Mouse (Mus musculus) G1E (cell line): ENCODE results near the gene Gtf2f1.

Experiments
- CTCF ChIP-seq: IDR thresholded peaks from 2 replicates; pipeline ENCODE4 v1.5.1; 2012; ENCODE audit warnings: low read depth, low read length, inconsistent platforms, mixed read lengths
- GATA1 ChIP-seq: IDR thresholded peaks from 2 replicates; pipeline ENCODE4 v1.6.1; 2012; ENCODE audit warnings: borderline replicate concordance, low read length, inconsistent platforms, mixed read lengths
- POLR2AphosphoS5 ChIP-seq: IDR thresholded peaks from 2 replicates; pipeline ENCODE4 v1.6.1; 2012; ENCODE audit warnings: low read depth, low read length, inconsistent platforms; ENCODE audit not compliant: insufficient replicate concordance
- TAL1 ChIP-seq: conservative IDR thresholded peaks from 2 replicates; pipeline ENCODE4 v1.6.1; 2012; ENCODE audit warnings: low read depth, low read length, inconsistent platforms, mixed read lengths

GRCm38 (mm10) chr17:56988441-56988840 is 22.6 kb downstream of the Gtf2f1 start:
- no peak for TF ChIP-seq CTCF
- TF ChIP-seq GATA1 = no peak
- no peak for TF ChIP-seq TAL1
- TF ChIP-seq POLR2AphosphoS5 = no peak
